Mouse (Mus musculus) brain, embryonic 14.5 days (tissue): ENCODE measurements around the gene Tuba1c.

Source experiments
- CTCF ChIP-seq: fragments of 200-500 bp; IDR thresholded peaks from 2 replicates; pipeline ENCODE4 v1.5.1; 2012; ENCODE audit warnings: inconsistent platforms, mild to moderate bottlenecking, moderate library complexity, borderline replicate concordance; ENCODE audit not compliant: insufficient read depth, insufficient read length; ENCODE audit errors: extremely low read depth
- POLR2A ChIP-seq: fragments of 200-500 bp; IDR thresholded peaks from 2 replicates; pipeline ENCODE4 v1.6.1; 2012; ENCODE audit warnings: mild to moderate bottlenecking, inconsistent platforms, borderline replicate concordance; ENCODE audit not compliant: poor library complexity, insufficient read depth, insufficient read length, severe bottlenecking; ENCODE audit errors: extremely low read depth

- TF ChIP-seq CTCF: no peak
- TF ChIP-seq POLR2A: no peak
These were observed 18.8 kb upstream of the Tuba1c start for GRCm38 (mm10) chr15:99010896-99011295.
